Comparison of ENCODE assay signal across 7 mouse cellular contexts in the genomic region with DNA sequence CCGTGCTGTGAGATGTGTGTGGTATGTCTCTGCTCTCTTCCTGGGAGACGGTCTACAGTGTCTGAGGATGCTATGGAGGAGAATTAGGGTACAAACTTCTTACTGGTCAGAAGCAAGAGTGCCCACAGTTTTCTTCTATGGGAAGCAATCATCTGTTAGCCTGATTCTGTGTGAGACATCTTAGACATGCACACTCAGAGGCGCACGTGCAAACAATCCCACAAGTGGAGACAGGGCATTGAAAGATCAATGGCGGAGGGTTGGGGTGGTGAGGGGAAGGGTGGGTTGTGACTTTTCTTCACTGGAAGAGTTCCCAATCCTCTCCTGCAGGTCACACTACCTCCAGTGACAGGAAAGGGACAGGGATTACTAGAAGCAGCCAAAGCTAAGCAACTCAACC. TPM values are rescaled to one million over a fixed set of nuclear protein-coding genes. Genes with fewer than 3 reads are reported as not detected.
DNase-seq lines count a peak whose midpoint lies in the region; ATAC-seq and TF ChIP-seq lines count a peak whose summit lies in the region.

No protein-coding gene starts in this region.

- TF ChIP-seq POLR2A in limb, embryonic 14.5 days (IDR thresholded peaks at IDR 0.05; ENCODE audit: borderline replicate concordance, extremely low read depth, insufficient read depth, insufficient read length): no peak

- H3K4me3 ChIP-seq in lung, embryonic 15.5 days: peak overlapping the region; percentile 57
- peak overlapping the region; percentile 56 for H3K4me3 ChIP-seq in forebrain, embryonic 11.5 days (ENCODE audit: low read depth, low read length)
- H3K4me3 ChIP-seq in limb, embryonic 14.5 days (replicated peaks; ENCODE audit: low read length): peak overlapping the region; percentile 57
- peak overlapping the region; percentile 48 for H3K4me3 ChIP-seq in stomach, embryonic 14.5 days (ENCODE audit: low read depth, low read length)

- H3K27me3 ChIP-seq in lung, embryonic 15.5 days: peaks cover 6% of the 10 kb centered on the region
- H3K27me3 ChIP-seq in forebrain, embryonic 11.5 days (ENCODE audit: control insufficient read depth, insufficient read depth, low read length): peaks cover 16% of the 10 kb centered on the region; the same call in 1 of the 2 replicates
- H3K27me3 ChIP-seq in limb, embryonic 14.5 days (ENCODE audit: control insufficient read depth, insufficient read depth, low read length): no peaks in the 10 kb centered on the region
- H3K27me3 ChIP-seq in stomach, embryonic 14.5 days (ENCODE audit: control insufficient read depth, insufficient read depth, low read length): no peaks in the 10 kb centered on the region

- ATAC-seq in lung, embryonic 15.5 days (ENCODE audit: borderline replicate concordance, extremely low read depth, low FRiP score, low TSS enrichment): no peak
- ATAC-seq in forebrain, embryonic 11.5 days (replicated peaks; ENCODE audit: low FRiP score): no peak
- ATAC-seq in limb, embryonic 14.5 days (ENCODE audit: low FRiP score, low read depth): no peak; the same call in 1 of the 2 replicates
- ATAC-seq in stomach, embryonic 14.5 days (ENCODE audit: insufficient number of reproducible peaks, insufficient read depth, low FRiP score, low read depth): no peak

- peak overlapping the region; percentile 57 for H3K27ac ChIP-seq in lung, embryonic 15.5 days
- no peak overlapping the region for H3K27ac ChIP-seq in forebrain, embryonic 11.5 days (ENCODE audit: low read depth, low read length)
- peak overlapping the region; percentile 63 for H3K27ac ChIP-seq in limb, embryonic 14.5 days (replicated peaks; ENCODE audit: low read depth, low read length)
- no peak overlapping the region for H3K27ac ChIP-seq in stomach, embryonic 14.5 days (ENCODE audit: low read length)

- no peak for DNase-seq in lung, postnatal 4 days
- no peak for DNase-seq in forebrain, embryonic 11.5 days (ENCODE audit: low spot score)
- DNase-seq in limb, embryonic 14.5 days (ENCODE audit: low spot score): no peak
- DNase-seq in ovary, adult 18-20 months (ENCODE audit: low spot score): no peak
- no peak for DNase-seq in urinary bladder, postnatal 4 days (ENCODE audit: low spot score in 2 of 2)

- peaks cover 17% of the 10 kb centered on the region for H3K4me1 ChIP-seq in lung, embryonic 15.5 days
- H3K4me1 ChIP-seq in forebrain, embryonic 11.5 days (replicated peaks; ENCODE audit: control insufficient read depth, insufficient read depth, low read length): peaks cover 5% of the 10 kb centered on the region; the same call in 1 of the 2 replicates
- H3K4me1 ChIP-seq in limb, embryonic 14.5 days (ENCODE audit: control insufficient read depth, insufficient read depth, low read length): peaks cover 22% of the 10 kb centered on the region; the same call in 1 of the 2 replicates
- no peaks in the 10 kb centered on the region for H3K4me1 ChIP-seq in stomach, embryonic 14.5 days (ENCODE audit: control insufficient read depth, insufficient read depth, low read length)

- 34% methylated on average over 5 of the region's 5 CpGs for WGBS in lung, embryonic 15.5 days
- WGBS in forebrain, embryonic 11.5 days: 38% methylated on average over 5 of the region's 5 CpGs
- 40% methylated on average over 5 of the region's 5 CpGs for WGBS in limb, embryonic 14.5 days
- WGBS in stomach, embryonic 14.5 days: 48% methylated on average over 5 of the region's 5 CpGs

- peak overlapping the region; percentile 97 for H3K4me2 ChIP-seq in lung, embryonic 15.5 days
- H3K4me2 ChIP-seq in forebrain, embryonic 11.5 days (ENCODE audit: low read depth, low read length, severe bottlenecking): peak overlapping the region; percentile 96
- peak overlapping the region; percentile 91 for H3K4me2 ChIP-seq in limb, embryonic 14.5 days (replicated peaks; ENCODE audit: low read depth, low read length, severe bottlenecking)
- H3K4me2 ChIP-seq in stomach, embryonic 14.5 days (replicated peaks; ENCODE audit: low read depth, low read length): peak overlapping the region; percentile 94

- H3K9ac ChIP-seq in lung, embryonic 15.5 days: peak overlapping the region; percentile 66
- peak overlapping the region; percentile 63 for H3K9ac ChIP-seq in forebrain, embryonic 11.5 days (ENCODE audit: low read length)
- peak overlapping the region; percentile 73 for H3K9ac ChIP-seq in limb, embryonic 14.5 days (ENCODE audit: low read depth, low read length, severe bottlenecking)
- H3K9ac ChIP-seq in stomach, embryonic 14.5 days (replicated peaks; ENCODE audit: low read depth, low read length): peak overlapping the region; percentile 48

- H3K36me3 ChIP-seq in lung, embryonic 15.5 days: no peaks in the 10 kb centered on the region
- H3K36me3 ChIP-seq in forebrain, embryonic 11.5 days (ENCODE audit: control insufficient read depth, insufficient read depth, low read length): no peaks in the 10 kb centered on the region
- no peaks in the 10 kb centered on the region for H3K36me3 ChIP-seq in limb, embryonic 14.5 days (ENCODE audit: control insufficient read depth, insufficient read depth, low read length)
- H3K36me3 ChIP-seq in stomach, embryonic 14.5 days (ENCODE audit: control insufficient read depth, insufficient read depth, low read length): no peaks in the 10 kb centered on the region

- H3K9me3 ChIP-seq in lung, embryonic 15.5 days: no peaks in the 10 kb centered on the region
- no peaks in the 10 kb centered on the region for H3K9me3 ChIP-seq in forebrain, embryonic 11.5 days (ENCODE audit: control insufficient read depth, low read length)
- no peaks in the 10 kb centered on the region for H3K9me3 ChIP-seq in limb, embryonic 14.5 days (ENCODE audit: control insufficient read depth, low read length)
- H3K9me3 ChIP-seq in stomach, embryonic 14.5 days (ENCODE audit: control insufficient read depth, low read depth, low read length): no peaks in the 10 kb centered on the region

RNA-seq across cellular contexts. Expression of a gene that starts 0.6 kb away (rescaled TPM):
- 1.6 and 1.9 TPM in 2 replicates for polyA plus RNA-seq in lung, embryonic 15.5 days (2015; fragmentation: Nextera tagmentation; extraction: Ambion mirVana)
- 0.56 and 0.60 TPM in 2 replicates for polyA plus RNA-seq in forebrain, embryonic 11.5 days (2014; fragmentation: Nextera tagmentation; extraction: Ambion mirVana)
- polyA plus RNA-seq in limb, embryonic 14.5 days (2012; rRNA removed): 11.1 and 13.7 TPM in 2 replicates
- polyA plus RNA-seq in limb, embryonic 14.5 days (2014; fragmentation: Nextera tagmentation; extraction: Ambion mirVana): 3.5 and 5.1 TPM in 2 replicates
- polyA plus RNA-seq in stomach, embryonic 14.5 days (2014; fragmentation: Nextera tagmentation; extraction: Ambion mirVana): 0.98 and 1.4 TPM in 2 replicates

RNA-seq across cellular contexts. Expression of a gene that starts 25.0 kb away (rescaled TPM):
- polyA plus RNA-seq in lung, embryonic 15.5 days (2015; fragmentation: Nextera tagmentation; extraction: Ambion mirVana): 0.18 TPM in 1 of 2 replicates, not detected in the other
- polyA plus RNA-seq in forebrain, embryonic 11.5 days (2014; fragmentation: Nextera tagmentation; extraction: Ambion mirVana): not detected in 2 replicates
- polyA plus RNA-seq in limb, embryonic 14.5 days (2012; rRNA removed): 0.06 TPM in 1 of 2 replicates, not detected in the other
- polyA plus RNA-seq in limb, embryonic 14.5 days (2014; fragmentation: Nextera tagmentation; extraction: Ambion mirVana): 0.12 TPM in 1 of 2 replicates, not detected in the other
- not detected in 2 replicates for polyA plus RNA-seq in stomach, embryonic 14.5 days (2014; fragmentation: Nextera tagmentation; extraction: Ambion mirVana)

Comparison
In these comparisons a context has a peak if more than half of its experiments do, and no peak if none do; other contexts are left out.
1. H3K27ac ChIP-seq: peak in lung, embryonic 15.5 days (single experiment) and limb, embryonic 14.5 days (single experiment); none in forebrain, embryonic 11.5 days (single experiment) and stomach, embryonic 14.5 days (single experiment).
2. Peak in every context shown above with its lines, with median percentiles within 50 percentile points of each other: H3K4me2 ChIP-seq, H3K4me3 ChIP-seq and H3K9ac ChIP-seq.